Mouse (Mus musculus): Measurements from ENCODE around the gene Lpcat1. TPM values are rescaled to one million over a fixed set of nuclear protein-coding genes. Genes with fewer than 3 reads are reported as not detected.

Lpcat1 gene
- polyA plus RNA-seq, 1 experiment from 2014 or later, result 47.7 TPM

DNA sequence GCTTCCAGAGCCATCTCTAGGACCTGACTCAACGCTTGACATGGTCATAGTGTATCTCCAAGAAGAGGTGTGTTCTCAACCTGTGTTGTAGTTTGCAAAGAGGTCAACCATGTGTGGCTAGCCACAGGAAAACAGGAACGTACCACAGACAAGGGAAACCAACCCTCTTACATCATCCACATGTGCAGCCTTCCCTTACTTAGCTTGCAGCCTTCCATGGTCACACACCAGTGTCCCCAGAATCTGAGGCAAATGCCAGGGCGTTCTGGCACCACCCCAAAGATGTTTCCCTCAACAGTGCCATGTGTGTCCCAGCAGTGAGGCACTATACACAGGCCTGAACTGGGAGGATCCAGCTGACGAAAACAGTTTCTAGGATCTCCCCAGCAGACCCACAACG is 9.3 kb downstream of the Lpcat1 start:
- H3K9me3 ChIP-seq (ENCODE audit: control insufficient read depth, low read length), result no peaks in the 10 kb centered on the region
- 91% methylated on average over 5 of the region's 5 CpGs for WGBS
- no peak overlapping the region for H3K27ac ChIP-seq (replicated peaks; ENCODE audit: low read depth, low read length)
- no peaks in the 10 kb centered on the region for H3K36me3 ChIP-seq (ENCODE audit: control insufficient read depth, insufficient read depth, low read length)
- no peak overlapping the region for H3K4me2 ChIP-seq (ENCODE audit: low read depth, severe bottlenecking)
- ATAC-seq (ENCODE audit: insufficient number of reproducible peaks, low FRiP score, low TSS enrichment, low read depth), result no peak
- peaks cover 13% of the 10 kb centered on the region for H3K4me1 ChIP-seq (ENCODE audit: control insufficient read depth, insufficient read depth, low read length)
- peak overlapping the region; percentile 22; the same call in 1 of the 2 replicates for H3K9ac ChIP-seq (ENCODE audit: low read length)
- no peak for DNase-seq (ENCODE audit: low spot score)
- no peak overlapping the region for H3K4me3 ChIP-seq (ENCODE audit: low read depth, low read length)
- H3K27me3 ChIP-seq (ENCODE audit: control insufficient read depth, insufficient read depth, low read length), result no peaks in the 10 kb centered on the region

DNA sequence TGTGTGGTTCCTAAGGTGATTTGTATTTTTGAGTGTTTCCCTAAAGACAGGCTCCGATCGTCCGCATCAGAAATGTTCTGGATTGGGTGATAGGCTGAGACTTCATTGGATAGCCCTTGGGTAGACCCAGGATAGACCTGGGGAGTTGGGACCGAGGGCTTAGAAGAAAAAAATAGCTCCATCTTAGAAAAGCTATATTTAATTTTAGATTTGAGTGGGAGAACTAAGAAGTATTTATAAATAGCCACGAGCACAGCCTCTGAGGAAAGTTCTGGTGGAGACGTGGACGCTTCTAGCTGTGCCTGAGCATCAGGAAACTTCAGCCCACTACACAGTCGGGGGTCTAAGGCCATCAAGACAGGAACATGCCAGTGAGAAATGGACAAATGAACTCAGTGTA is 9.8 kb downstream of the Lpcat1 start:
- Histone ChIP-seq H3K4me2 (ENCODE audit: low read depth, severe bottlenecking) (no peak overlapping the region), H3K4me3 (ENCODE audit: low read depth, low read length) (no peak overlapping the region), H3K4me1 (ENCODE audit: control insufficient read depth, insufficient read depth, low read length) (peaks cover 13% of the 10 kb centered on the region), H3K9ac (ENCODE audit: low read length) (no peak overlapping the region), H3K27ac (replicated peaks; ENCODE audit: low read depth, low read length) (peak overlapping the region; percentile 21; the same call in 1 of the 2 replicates), H3K9me3 (ENCODE audit: control insufficient read depth, low read length) (no peaks in the 10 kb centered on the region), H3K36me3 (ENCODE audit: control insufficient read depth, insufficient read depth, low read length) (no peaks in the 10 kb centered on the region), H3K27me3 (ENCODE audit: control insufficient read depth, insufficient read depth, low read length) (no peaks in the 10 kb centered on the region)
- ATAC-seq (ENCODE audit: insufficient number of reproducible peaks, low FRiP score, low TSS enrichment, low read depth) (no peak), DNase-seq (ENCODE audit: low spot score) (no peak)
- whole genome bisulfite sequencing, result 86% methylated on average over 8 of the region's 8 CpGs

DNA sequence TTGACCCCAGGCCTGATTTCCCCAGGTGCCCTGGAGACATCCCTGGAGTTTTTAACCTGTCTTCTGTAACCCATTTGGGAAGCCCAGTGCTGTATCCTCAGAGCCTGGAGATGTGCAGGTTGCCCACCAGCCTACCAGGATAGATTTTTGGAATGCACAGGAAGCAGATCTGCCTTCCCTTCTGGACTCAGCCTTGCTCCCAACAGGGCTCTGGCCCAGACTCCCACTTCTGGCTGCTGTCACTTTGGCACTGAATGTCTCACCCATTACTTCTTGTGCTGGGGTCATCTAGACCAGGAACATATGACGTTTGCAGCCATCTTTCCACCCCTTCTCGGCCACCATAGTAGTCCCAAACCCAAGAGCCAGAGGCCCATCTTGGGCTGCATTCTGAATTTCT is 10.8 kb downstream of the Lpcat1 start:
- WGBS, result 90% methylated on average over 2 of the region's 2 CpGs
- Histone ChIP-seq H3K36me3 (ENCODE audit: control insufficient read depth, insufficient read depth, low read length) (no peaks in the 10 kb centered on the region), H3K27me3 (ENCODE audit: control insufficient read depth, insufficient read depth, low read length) (no peaks in the 10 kb centered on the region), H3K9me3 (ENCODE audit: control insufficient read depth, low read length) (no peaks in the 10 kb centered on the region), H3K4me1 (ENCODE audit: control insufficient read depth, insufficient read depth, low read length) (peaks cover 13% of the 10 kb centered on the region), H3K9ac (ENCODE audit: low read length) (no peak overlapping the region), H3K4me3 (ENCODE audit: low read depth, low read length) (no peak overlapping the region), H3K4me2 (ENCODE audit: low read depth, severe bottlenecking) (no peak overlapping the region), H3K27ac (replicated peaks; ENCODE audit: low read depth, low read length) (no peak overlapping the region)
- ATAC-seq (ENCODE audit: insufficient number of reproducible peaks, low FRiP score, low TSS enrichment, low read depth) (no peak), DNase-seq (ENCODE audit: low spot score) (no peak)

DNA sequence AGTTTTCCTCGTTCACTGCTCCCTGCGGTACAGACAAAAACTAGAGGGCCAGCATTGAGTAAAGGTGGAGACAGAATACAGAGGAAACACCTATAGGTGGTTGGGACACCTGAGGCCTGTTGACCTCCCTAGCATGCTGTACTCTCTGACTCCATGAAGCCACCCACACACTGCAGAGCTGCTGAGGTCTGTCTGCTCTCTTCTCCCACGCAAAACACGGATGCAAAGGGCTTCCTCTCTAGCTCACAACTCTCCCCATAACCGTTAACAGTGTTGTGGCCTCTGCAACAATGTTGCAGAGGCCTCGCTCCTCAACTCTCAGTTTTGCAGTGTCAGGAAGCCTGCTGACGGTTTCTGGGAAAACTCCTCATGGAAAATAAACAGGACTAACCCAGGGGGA is 15.5 kb downstream of the Lpcat1 start:
- Histone ChIP-seq H3K4me1 (ENCODE audit: control insufficient read depth, insufficient read depth, low read length) (peaks cover 3% of the 10 kb centered on the region), H3K27me3 (ENCODE audit: control insufficient read depth, insufficient read depth, low read length) (no peaks in the 10 kb centered on the region), H3K9me3 (ENCODE audit: control insufficient read depth, low read length) (no peaks in the 10 kb centered on the region), H3K4me2 (ENCODE audit: low read depth, severe bottlenecking) (no peak overlapping the region), H3K36me3 (ENCODE audit: control insufficient read depth, insufficient read depth, low read length) (peaks cover 10% of the 10 kb centered on the region; the same call in 1 of the 2 replicates), H3K4me3 (ENCODE audit: low read depth, low read length) (no peak overlapping the region), H3K27ac (replicated peaks; ENCODE audit: low read depth, low read length) (no peak overlapping the region), H3K9ac (ENCODE audit: low read length) (no peak overlapping the region)
- ATAC-seq (ENCODE audit: insufficient number of reproducible peaks, low FRiP score, low TSS enrichment, low read depth) (no peak), DNase-seq (ENCODE audit: low spot score) (no peak)
- WGBS, result 84% methylated on average over 7 of the region's 7 CpGs

DNA sequence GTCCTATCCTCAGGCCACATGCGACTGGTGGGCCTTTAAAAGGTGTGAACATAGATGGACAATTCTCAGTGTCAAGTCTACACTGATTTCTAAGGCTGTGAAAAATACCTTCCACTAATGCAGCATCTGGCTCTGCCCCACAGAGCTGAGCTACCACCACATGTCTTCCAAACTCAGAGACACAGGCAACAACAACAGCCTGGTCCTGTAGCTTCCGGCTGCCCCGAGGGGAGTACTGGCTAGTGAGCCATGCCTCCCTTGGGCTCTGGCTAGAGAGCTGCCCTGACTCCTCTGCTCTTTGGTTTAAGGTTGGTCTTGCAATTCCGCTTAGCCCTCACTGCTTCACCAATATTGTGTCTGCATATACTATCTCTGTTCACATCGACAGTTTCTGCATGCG is 16.3 kb downstream of the Lpcat1 start:
- no peaks in the 10 kb centered on the region for H3K4me1 ChIP-seq (ENCODE audit: control insufficient read depth, insufficient read depth, low read length)
- no peak overlapping the region for H3K27ac ChIP-seq (replicated peaks; ENCODE audit: low read depth, low read length)
- no peak overlapping the region for H3K9ac ChIP-seq (ENCODE audit: low read length)
- peaks cover 10% of the 10 kb centered on the region; the same call in 1 of the 2 replicates for H3K36me3 ChIP-seq (ENCODE audit: control insufficient read depth, insufficient read depth, low read length)
- no peaks in the 10 kb centered on the region for H3K27me3 ChIP-seq (ENCODE audit: control insufficient read depth, insufficient read depth, low read length)
- 95% methylated on average over 6 of the region's 6 CpGs for WGBS
- ATAC-seq (ENCODE audit: insufficient number of reproducible peaks, low FRiP score, low TSS enrichment, low read depth), result no peak
- no peak for DNase-seq (ENCODE audit: low spot score)
- no peak overlapping the region for H3K4me2 ChIP-seq (ENCODE audit: low read depth, severe bottlenecking)
- H3K9me3 ChIP-seq (ENCODE audit: control insufficient read depth, low read length), result no peaks in the 10 kb centered on the region
- no peak overlapping the region for H3K4me3 ChIP-seq (ENCODE audit: low read depth, low read length)

DNA sequence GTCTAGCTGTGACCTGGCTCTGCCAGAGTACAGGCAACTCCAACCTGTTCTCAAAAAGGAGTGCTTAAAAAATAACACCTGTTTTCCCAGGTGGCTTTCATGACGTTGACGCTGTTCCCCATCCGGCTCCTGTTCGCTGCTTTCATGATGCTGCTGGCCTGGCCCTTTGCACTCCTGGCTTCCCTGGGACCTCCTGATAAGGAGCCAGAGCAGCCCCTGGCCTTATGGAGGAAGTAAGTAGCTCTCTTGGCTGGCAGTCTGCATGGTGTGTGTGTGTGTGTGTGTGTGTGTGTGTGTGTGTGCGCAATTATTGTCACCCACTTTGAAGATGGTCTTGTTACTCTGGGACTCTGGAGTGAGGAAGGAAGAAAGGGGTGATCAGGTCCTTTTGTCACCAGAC is 17.2 kb downstream of the Lpcat1 start:
- ATAC-seq (ENCODE audit: insufficient number of reproducible peaks, low FRiP score, low TSS enrichment, low read depth), result no peak
- Histone ChIP-seq H3K4me2 (ENCODE audit: low read depth, severe bottlenecking) (no peak overlapping the region), H3K4me3 (ENCODE audit: low read depth, low read length) (no peak overlapping the region), H3K9me3 (ENCODE audit: control insufficient read depth, low read length) (no peaks in the 10 kb centered on the region), H3K27ac (replicated peaks; ENCODE audit: low read depth, low read length) (no peak overlapping the region), H3K4me1 (ENCODE audit: control insufficient read depth, insufficient read depth, low read length) (no peaks in the 10 kb centered on the region), H3K9ac (ENCODE audit: low read length) (no peak overlapping the region), H3K36me3 (ENCODE audit: control insufficient read depth, insufficient read depth, low read length) (peaks cover 12% of the 10 kb centered on the region), H3K27me3 (ENCODE audit: control insufficient read depth, insufficient read depth, low read length) (no peaks in the 10 kb centered on the region)
- DNase-seq (ENCODE audit: low spot score), result no peak
- WGBS, result 89% methylated on average over 5 of the region's 5 CpGs

DNA sequence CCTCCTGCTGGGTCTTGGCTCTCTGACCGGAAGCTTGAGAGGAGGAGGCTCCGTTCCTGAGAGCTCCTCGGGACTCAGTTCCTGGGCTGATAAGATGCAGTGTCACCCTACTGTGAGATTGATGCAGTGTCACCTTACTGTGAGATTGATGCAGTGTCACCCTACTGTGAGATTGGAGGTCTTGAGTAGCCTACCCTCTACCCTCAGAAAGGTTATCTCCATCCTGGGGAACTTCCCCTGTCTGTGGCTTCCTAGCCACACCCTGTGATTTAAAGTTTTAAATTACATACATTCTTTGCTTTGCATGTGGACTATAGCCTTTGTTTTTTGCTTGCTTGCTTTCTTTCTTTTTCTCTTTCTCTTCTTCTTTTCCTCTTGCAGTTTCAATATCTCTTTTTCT is 21.1 kb downstream of the Lpcat1 start:
- no peak for ATAC-seq (ENCODE audit: insufficient number of reproducible peaks, low FRiP score, low TSS enrichment, low read depth)
- Histone ChIP-seq H3K9me3 (ENCODE audit: control insufficient read depth, low read length) (no peaks in the 10 kb centered on the region), H3K27me3 (ENCODE audit: control insufficient read depth, insufficient read depth, low read length) (no peaks in the 10 kb centered on the region), H3K4me3 (ENCODE audit: low read depth, low read length) (no peak overlapping the region), H3K27ac (replicated peaks; ENCODE audit: low read depth, low read length) (no peak overlapping the region), H3K36me3 (ENCODE audit: control insufficient read depth, insufficient read depth, low read length) (peaks cover 21% of the 10 kb centered on the region), H3K9ac (ENCODE audit: low read length) (no peak overlapping the region), H3K4me2 (ENCODE audit: low read depth, severe bottlenecking) (no peak overlapping the region), H3K4me1 (ENCODE audit: control insufficient read depth, insufficient read depth, low read length) (no peaks in the 10 kb centered on the region)
- 49% methylated on average over 3 of the region's 3 CpGs for WGBS
- no peak for DNase-seq (ENCODE audit: low spot score)

DNA sequence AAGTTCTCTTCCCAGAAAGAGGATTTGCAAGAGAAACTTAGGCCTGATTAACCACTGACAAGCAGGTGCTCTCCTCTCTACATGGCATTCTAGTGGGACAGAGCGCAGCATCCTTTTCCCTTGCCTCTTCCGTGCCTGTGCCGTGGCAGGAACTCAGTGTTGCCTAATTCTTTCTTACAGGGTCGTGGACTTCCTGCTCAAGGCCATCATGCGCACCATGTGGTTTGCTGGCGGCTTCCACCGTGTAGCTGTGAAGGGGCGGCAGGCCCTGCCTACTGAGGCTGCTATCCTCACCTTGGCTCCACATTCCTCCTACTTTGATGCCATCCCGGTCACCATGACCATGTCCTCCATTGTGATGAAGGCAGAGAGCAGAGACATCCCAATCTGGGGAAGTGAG is 21.7 kb downstream of the Lpcat1 start:
- H3K4me3 ChIP-seq (ENCODE audit: low read depth, low read length), result no peak overlapping the region
- H3K36me3 ChIP-seq (ENCODE audit: control insufficient read depth, insufficient read depth, low read length), result peaks cover 21% of the 10 kb centered on the region
- 87% methylated on average over 9 of the region's 9 CpGs for WGBS
- no peak for ATAC-seq (ENCODE audit: insufficient number of reproducible peaks, low FRiP score, low TSS enrichment, low read depth)
- no peak for DNase-seq (ENCODE audit: low spot score)
- H3K27me3 ChIP-seq (ENCODE audit: control insufficient read depth, insufficient read depth, low read length), result no peaks in the 10 kb centered on the region
- H3K27ac ChIP-seq (replicated peaks; ENCODE audit: low read depth, low read length), result no peak overlapping the region
- no peak overlapping the region for H3K9ac ChIP-seq (ENCODE audit: low read length)
- H3K4me2 ChIP-seq (ENCODE audit: low read depth, severe bottlenecking), result no peak overlapping the region
- H3K9me3 ChIP-seq (ENCODE audit: control insufficient read depth, low read length), result no peaks in the 10 kb centered on the region
- no peaks in the 10 kb centered on the region for H3K4me1 ChIP-seq (ENCODE audit: control insufficient read depth, insufficient read depth, low read length)

DNA sequence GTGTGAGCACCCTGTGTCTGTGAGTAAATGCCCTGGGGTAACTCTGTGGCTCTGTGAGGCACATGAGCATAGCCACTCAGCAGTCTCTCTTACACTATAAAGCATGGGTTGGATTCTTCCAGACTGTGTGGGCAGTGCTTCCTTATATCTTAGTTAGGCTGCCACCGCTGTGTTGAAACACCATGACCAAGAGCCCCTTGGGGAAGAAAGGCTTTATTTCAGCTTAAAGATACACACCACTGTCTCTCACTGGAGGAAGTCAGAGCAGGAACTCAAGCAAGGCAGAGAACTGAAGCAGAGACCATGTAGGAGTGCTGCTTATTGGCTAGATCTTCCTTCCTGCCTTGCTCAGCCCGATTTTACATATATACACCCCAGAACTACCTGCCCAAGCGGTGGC is 23.0 kb downstream of the Lpcat1 start:
- no peak for DNase-seq (ENCODE audit: low spot score)
- WGBS, result 88% methylated on average over 3 of the region's 3 CpGs
- H3K36me3 ChIP-seq (ENCODE audit: control insufficient read depth, insufficient read depth, low read length), result peaks cover 20% of the 10 kb centered on the region

More for the DNA sequence above, 23.0 kb downstream of the Lpcat1 start:
- no peak overlapping the region for H3K27ac ChIP-seq (replicated peaks; ENCODE audit: low read depth, low read length)
- ATAC-seq (ENCODE audit: insufficient number of reproducible peaks, low FRiP score, low TSS enrichment, low read depth), result no peak
- H3K4me1 ChIP-seq (ENCODE audit: control insufficient read depth, insufficient read depth, low read length), result no peaks in the 10 kb centered on the region
- no peak overlapping the region for H3K4me2 ChIP-seq (ENCODE audit: low read depth, severe bottlenecking)
- no peaks in the 10 kb centered on the region for H3K27me3 ChIP-seq (ENCODE audit: control insufficient read depth, insufficient read depth, low read length)
- no peaks in the 10 kb centered on the region for H3K9me3 ChIP-seq (ENCODE audit: control insufficient read depth, low read length)
- no peak overlapping the region for H3K4me3 ChIP-seq (ENCODE audit: low read depth, low read length)
- no peak overlapping the region for H3K9ac ChIP-seq (ENCODE audit: low read length)

Data from limb, embryonic 11.5 days (tissue).